Mouse (Mus musculus): ENCODE measurements around the gene Vmn1r170.
"Not testable (repeated sequence)": the region's sequence is repeated elsewhere in the genome, so short reads cannot be mapped to it uniquely, and the experiment has no call there.

The Vmn1r170 gene

DNA sequence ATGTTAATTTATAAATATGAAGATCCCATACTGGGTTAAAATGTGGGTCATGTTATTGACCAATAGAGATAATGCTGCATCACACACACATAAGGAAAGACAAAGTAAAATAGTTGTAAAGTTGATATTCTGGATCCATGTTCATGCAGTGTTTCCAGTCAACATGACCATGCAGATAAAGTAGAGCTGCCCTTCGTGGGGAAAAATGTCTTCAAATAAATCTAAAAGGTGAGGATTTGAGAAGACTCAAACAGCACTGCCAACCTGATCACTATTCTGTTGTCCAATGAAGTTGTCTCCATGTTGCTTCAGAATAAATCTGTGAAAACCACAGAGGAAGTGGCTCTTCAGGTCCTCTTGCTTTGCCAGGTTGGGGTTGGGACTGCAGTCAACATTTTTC is at the start of gene Vmn1r170:
TSS of gene Vmn1r170 (plus strand) at position 301 of the 400 bp plus-strand sequence.
- not testable (repeated sequence) for DNase-seq (ENCODE audit: low read depth)

DNA sequence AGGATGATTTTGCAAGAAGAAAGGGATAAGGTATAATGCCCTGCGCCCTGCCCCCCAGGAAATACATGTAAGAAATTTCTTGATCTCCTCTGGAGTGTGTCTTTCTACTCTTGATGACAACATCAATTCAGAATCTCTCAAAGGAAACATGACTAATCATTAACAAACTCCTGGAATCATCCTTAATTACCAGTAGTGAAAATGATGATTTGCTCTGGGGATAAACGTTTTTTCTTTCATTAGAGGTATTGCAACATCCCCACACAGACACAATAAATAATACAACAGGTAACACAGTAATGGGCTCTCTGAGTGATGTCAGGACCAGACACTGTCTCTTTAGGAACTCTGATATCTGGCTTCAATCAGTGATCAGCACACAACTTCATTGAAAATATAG is 30.7 kb upstream of the Vmn1r170 start, which contains the start of gene Vmn1r169:
TSS of gene Vmn1r169 (plus strand) at position 301 of the 400 bp plus-strand sequence.
- not testable (repeated sequence) for DNase-seq (ENCODE audit: low read depth)

DNA sequence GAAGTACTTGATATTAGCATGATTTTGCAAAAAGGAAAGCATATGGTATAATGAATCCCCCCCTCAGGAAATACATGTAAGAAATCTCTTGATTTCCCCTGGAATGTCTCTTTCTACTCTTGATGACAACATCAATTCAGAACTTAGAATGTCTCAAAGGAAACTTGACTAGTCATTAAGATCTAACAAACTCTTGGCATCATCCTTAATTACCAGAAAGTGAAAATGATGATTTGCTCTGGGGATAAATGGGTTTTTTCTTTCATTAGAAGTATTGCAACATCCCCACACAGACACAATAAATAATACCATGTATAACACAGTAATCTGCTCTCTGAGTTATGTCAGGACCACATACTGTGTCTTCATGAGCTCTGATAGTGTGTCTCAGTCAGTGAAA is 24.4 kb downstream of the Vmn1r170 start, which contains the start of gene Vmn1r171:
TSS of gene Vmn1r171 (plus strand) at position 301 of the 400 bp plus-strand sequence.
- DNase-seq (ENCODE audit: low read depth) = no peak
